Mouse (Mus musculus) 3134 (cell line): ENCODE data around the gene Col5a3.

Source experiments
- DNase-seq: peaks from one replicate; pipeline ENCODE4 v3.0.0-alpha.2; 2011; ENCODE audit warnings: low spot score; ENCODE audit not compliant: insufficient read length; ENCODE audit errors: extremely low read depth

Gene Col5a3

DNA sequence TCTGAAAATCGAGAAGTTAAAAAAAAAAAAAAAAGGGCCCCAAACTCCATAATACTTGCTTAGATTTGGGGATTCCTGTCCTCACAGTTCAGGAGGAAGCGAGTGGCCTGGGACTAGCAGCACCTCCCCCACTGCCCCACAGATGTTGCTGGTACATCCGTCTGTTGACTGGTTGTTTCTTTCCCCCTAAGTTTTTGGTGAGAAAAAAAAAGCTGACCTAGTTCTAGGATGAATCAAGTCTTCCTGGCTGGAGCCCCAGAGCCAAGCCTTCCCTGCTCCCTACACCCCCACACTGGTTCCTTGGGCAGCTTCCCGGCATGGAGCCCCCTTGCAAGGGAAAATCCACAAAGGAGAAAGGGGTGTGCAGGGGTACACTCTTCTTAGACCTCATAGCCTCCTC is 4.6 kb downstream of the Col5a3 start:
- no peak for DNase-seq

DNA sequence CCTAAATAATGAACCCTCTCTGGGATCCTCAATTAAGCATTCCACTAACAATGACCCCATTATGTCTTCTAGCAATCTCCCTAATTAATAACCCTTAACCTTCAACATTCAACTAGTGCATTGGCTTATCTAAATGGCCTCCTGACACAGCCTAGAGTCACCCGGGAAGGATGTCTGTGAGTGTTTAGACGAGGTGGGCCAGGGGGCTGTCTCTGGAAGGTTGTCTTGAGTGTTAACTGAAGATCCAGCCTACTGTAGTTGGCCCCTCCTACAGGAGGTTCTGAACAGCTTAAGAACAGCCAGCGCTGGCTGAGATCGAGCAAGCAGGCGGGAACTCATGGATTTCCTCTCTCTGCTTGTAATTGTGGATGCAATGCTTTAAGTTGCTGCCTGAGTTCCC is 9.2 kb downstream of the Col5a3 start:
- no peak for DNase-seq

- no peak for DNase-seq
These were observed 9.7 kb downstream of the Col5a3 start for GRCm38 (mm10) chr9:20805159-20805495.

DNA sequence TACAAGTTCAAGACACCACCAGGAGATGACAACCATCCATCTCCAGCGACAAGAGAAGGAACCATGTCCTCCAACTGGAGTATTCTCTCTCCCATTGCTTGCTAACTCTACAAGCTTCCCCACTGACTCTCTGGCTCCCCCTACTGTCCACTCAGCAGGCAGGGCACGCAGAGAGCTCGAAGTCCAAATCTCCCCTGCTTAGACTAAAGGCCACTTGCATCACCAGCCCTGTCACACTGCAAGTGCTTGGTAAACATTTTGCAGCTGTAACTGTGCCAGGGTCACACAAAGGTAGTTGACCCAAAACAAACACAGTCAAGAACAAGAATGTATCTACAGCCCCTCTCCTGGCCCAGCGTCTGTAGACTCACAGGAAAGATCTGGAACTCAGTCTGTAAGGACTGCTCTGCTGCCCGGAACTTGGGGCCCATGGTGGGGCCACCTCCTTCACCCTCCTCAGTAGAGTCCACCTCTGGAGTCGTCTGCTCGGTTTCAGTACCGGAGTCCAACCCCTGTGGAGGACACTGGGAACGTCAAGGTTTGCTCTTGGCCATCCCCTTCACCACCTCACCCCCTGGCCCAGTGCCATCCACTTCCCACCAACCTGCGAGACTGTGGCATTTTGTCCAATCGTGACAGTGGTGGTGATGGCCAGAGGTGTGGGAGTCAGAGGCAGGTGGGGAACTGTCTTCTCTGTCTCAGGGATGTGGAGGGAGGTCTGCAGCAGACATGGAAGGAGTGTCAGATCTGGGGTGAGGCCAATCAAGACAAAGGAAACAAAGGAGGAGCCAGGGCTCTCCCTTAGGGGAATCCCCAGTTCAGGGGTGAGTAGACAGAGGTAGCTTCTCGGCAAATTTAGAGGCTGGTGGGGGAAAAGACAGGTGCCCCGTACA is 10.4 kb downstream of the Col5a3 start:
- DNase-seq: peak; percentile 33

- no peak for DNase-seq
These were observed 20.6 kb downstream of the Col5a3 start for GRCm38 (mm10) chr9:20794108-20794806.

- no peak for DNase-seq
These were observed 24.5 kb downstream of the Col5a3 start for GRCm38 (mm10) chr9:20790345-20790744.

GRCm38 (mm10) chr9:20789651-20790050 is 25.2 kb downstream of the Col5a3 start:
- DNase-seq: no peak

GRCm38 (mm10) chr9:20787992-20788391 is 26.9 kb downstream of the Col5a3 start:
- no peak for DNase-seq

DNA sequence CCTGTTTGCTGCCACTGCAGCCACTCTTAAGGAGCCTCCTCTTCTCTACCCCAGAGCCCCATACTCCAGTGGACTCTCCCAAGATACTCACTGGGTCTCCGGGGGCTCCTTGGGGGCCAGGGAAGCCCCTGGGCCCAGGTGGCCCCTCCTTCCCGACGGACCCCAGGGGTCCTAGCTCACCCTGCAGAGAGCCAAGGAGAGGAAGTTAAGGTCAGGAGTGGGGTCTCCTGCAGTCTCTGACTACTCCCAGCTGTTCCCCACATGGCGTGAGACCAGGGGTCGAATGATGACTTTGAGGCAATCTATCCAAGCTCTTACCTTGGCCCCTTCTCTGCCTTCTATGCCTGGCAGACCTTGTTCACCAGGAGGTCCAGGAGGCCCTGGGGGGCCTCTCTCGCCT is 29.8 kb downstream of the Col5a3 start:
- no peak for DNase-seq

- no peak for DNase-seq
These were observed 33.6 kb downstream of the Col5a3 start for GRCm38 (mm10) chr9:20781286-20781685.

DNA sequence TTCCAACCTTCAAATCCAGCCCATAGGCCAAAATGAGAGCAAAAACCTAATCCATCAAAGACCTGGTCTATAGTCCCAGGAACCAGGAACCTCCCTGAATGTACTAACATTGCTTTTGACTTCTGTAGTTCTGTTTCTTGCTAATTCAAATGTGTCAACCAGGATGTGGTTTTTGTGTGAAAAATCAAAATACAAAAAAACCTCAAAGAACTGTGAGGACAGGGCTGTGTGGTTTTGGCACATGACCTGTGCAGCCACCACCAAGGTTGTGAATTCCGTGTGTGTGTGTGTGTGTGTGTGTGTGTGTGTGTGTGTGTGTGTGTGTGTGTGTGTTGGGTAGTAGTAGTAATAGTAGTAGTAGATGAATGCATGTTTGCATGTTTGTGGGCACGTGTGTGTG is 49.6 kb downstream of the Col5a3 start:
- DNase-seq: peak; percentile 45

DNA sequence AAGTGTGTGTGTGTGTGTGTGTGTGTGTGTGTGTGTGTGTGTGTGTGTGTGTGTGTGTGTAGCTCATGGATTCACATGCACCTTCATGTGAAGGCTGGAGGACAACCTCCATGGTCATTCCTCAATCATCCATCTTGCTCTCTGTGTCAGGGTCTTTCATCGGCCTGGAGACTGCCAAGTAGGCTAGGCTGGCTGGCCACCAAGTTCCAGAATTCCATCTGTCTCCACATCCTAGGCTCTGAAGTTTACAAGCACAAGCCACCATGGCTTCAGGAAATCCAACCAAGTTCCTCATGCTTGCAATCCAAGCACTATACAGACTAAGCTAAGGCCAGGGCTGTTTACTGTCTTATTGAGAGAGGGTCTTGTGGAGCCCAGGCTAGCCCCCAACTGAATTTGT is 51.8 kb downstream of the Col5a3 start:
- no peak for DNase-seq

DNA sequence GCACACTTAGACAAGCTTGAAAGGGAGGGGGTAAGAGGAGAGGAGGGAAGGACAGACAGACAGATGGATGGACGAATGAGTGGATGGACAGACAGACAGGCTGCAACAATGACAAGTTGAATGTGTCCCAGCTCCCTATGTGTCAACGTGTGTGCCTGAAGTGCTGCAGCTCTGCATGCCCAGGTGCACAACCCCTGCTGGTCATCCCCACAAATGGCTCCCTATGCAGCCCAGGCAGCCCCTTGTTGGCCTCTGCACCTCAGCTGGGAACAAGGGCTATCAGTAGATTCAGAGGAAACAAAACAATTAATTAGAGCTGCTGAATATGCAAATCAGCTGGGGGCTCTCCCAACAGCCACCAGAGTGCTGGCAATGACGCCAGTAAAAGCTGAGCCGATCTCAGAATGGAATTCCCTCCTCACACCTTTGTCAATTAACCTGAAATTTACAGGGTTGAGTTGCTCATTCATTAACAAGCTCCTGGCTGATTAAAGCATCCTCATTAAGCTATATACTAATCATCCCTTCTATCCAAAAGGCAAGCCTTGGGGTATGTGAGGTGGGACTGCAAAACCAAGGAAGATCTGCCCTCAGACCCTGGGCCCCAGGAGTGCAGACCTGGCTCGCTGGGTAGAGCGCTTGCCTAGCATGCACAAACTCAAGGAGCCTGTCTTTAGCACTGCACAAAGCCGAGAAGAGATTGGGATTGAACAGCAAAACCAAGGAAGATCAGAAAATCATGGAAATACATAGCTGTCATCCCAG is 52.5 kb downstream of the Col5a3 start:
- DNase-seq: no peak

- DNase-seq: no peak
These were observed 53.5 kb downstream of the Col5a3 start for GRCm38 (mm10) chr9:20761388-20761787.

GRCm38 (mm10) chr9:20760813-20761212 is 54.1 kb downstream of the Col5a3 start:
- peak; percentile 91 for DNase-seq

DNA sequence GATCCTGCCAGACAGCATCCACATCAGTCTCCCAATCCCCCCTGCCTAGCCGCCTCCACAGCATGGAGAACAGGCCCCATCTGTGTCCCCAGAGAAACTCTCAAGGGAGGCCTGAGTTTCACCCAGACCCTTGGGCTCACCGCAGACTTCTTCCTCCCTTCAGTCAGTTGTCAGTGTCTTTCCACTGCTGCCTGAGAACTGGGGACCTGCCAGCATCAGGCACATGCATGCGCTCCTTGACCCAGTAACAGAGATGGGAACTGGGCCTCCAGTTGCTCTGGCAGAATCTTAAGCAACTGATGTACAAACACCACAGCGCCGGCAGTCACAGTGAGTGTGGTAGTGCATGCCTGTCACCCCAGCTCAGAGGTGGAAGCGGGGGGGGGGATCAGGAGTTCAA is 56.0 kb downstream of the Col5a3 start:
- DNase-seq: no peak

- DNase-seq: no peak
These were observed 56.6 kb downstream of the Col5a3 start for GRCm38 (mm10) chr9:20758243-20758642.

DNA sequence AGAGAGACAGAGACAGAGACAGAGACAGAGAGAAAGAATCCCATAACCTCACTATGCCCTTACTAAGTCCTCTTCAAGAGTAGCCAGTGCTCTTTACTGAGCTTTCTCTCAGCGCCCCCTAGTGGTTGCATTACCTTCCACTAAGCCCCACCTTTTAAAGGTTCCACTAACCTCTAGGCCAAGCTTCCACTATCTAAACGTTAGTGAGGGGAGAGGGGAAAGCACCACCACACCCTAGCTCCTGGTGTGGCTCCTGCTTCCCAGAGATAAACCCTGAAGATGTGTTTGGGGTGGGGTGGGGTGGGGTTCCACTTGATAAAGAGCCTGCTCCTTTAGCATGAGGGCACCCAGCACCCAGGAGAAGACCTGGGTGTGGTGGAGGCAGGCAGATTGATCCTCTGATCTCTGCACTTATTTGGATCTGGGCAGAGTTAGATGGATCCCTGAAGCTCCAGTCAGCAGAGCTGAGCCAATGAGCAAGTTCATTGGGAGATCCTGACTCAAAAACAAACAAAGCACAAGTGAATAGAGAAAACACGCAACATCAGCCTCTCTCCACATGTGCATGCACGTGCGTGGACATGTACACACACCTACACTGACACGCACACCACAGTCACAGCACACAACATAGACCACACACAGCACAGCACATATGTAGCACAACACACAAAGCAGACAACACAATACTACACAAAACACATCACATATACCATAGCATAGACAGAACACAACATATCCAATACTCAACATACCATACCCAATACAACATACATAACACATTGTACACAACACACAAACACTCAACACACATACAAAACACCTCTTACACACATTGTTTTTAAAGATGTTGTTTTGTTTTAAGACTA is 57.5 kb downstream of the Col5a3 start:
- no peak for DNase-seq

GRCm38 (mm10) chr9:20756081-20756700 is 58.7 kb downstream of the Col5a3 start:
- no peak for DNase-seq

GRCm38 (mm10) chr9:20754335-20754734 is 60.5 kb downstream of the Col5a3 start:
- no peak for DNase-seq
